9 mouse cellular contexts compared by ENCODE assay signal in the genomic region with DNA sequence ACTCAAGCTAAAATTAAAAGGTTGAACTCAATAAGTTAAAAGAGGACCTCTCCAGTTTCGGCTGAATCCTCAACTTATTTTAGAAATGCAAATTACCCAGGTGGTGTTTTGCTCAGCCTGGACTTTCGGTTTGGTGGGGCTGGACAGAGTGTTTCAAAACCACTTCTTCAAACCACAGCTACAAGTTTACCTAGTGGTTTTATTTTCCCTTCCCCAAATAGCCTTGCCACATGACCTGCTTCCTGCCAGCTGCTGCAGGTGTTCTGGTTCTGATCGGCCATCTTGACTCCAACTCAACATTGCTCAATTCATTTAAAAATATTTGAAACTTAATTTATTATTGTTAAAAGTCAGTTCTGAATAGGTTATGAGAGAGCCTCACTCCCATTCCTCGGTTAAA.
A peak's percentile ranks its signal among the peaks of the same experiment; 100 is the strongest.
DNase-seq lines count a peak whose midpoint lies in the region; TF ChIP-seq lines count a peak whose summit lies in the region.
"Had no signal": no experiment of that assay in that cellular context is flagged by ENCODE, and none has a peak within 500 bp of the region (broad histone marks: within the 10 kb centered on the region; RNA-seq: fewer than 3 reads in every experiment).

No protein-coding gene starts in this region.

- DNase-seq in lung, adult 18-20 months = peak; percentile 12 to 38
- no peak for DNase-seq in lung, postnatal 4 days
- peak; percentile 0 for DNase-seq in brain, embryonic 14.5 days (ENCODE audit: low read depth)
- peak; percentile 65 for DNase-seq in naive thymus-derived CD4-positive, alpha-beta T cell, adult 2 months (ENCODE audit: low read depth)
- DNase-seq in thymus, postnatal 25 days = peak; percentile 62
- DNase-seq in embryo, embryonic 10.5 days (ENCODE audit: low spot score) = no peak
- no peak for DNase-seq in gastrocnemius, adult 8-10 months (ENCODE audit: low spot score in 2 of 2)
- DNase-seq: adrenal gland, postnatal 25 days; cerebellum, adult 9-11 months had no signal

- no peak for TF ChIP-seq POLR2A in brain, embryonic 14.5 days (IDR thresholded peaks at IDR 0.05; ENCODE audit: borderline replicate concordance, extremely low read depth, insufficient read depth, insufficient read length, poor library complexity, severe bottlenecking)

- TF ChIP-seq CTCF in brain, embryonic 14.5 days (IDR thresholded peaks at IDR 0.05; ENCODE audit: borderline replicate concordance, extremely low read depth, insufficient read depth, insufficient read length) = no peak

Comparison
In these comparisons a context has a peak if more than half of its experiments do, and no peak if none do; other contexts are left out.
1. DNase-seq: peak in lung, adult 18-20 months (2 of 2), brain, embryonic 14.5 days (single experiment), naive thymus-derived CD4-positive, alpha-beta T cell, adult 2 months (single experiment) and thymus, postnatal 25 days (single experiment); none in lung, postnatal 4 days (0 of 2), embryo, embryonic 10.5 days (single experiment) and gastrocnemius, adult 8-10 months (0 of 2).